Comparison of ENCODE assay signal across 15 mouse cellular contexts in genomic region chr7:132830955-132831354, GRCm38 (mm10).
"Had no signal": no experiment of that assay in that cellular context is flagged by ENCODE, and none has a peak within 500 bp of the region (broad histone marks: within the 10 kb centered on the region; RNA-seq: fewer than 3 reads in every experiment).

No protein-coding gene starts in this region.

- DNase-seq: retina, postnatal 1 day; right cerebral cortex, adult 18-20 months; right cerebral cortex, postnatal 14 days; right cerebral cortex, postnatal 25 days; right cerebral cortex, postnatal 4 days; spleen, adult 18-20 months; thymus, adult 18-20 months; thymus, adult 2 months; thymus, postnatal 14 days; thymus, postnatal 25 days; thymus, postnatal 36 days; thymus, postnatal 4 days had no signal

- H3K9me3 ChIP-seq: neural tube, embryonic 15.5 days; stomach, embryonic 15.5 days had no signal

- H3K27ac ChIP-seq: neural tube, embryonic 15.5 days; stomach, embryonic 15.5 days; stomach, postnatal 0 days had no signal

- H3K27me3 ChIP-seq: neural tube, embryonic 15.5 days; stomach, embryonic 15.5 days had no signal

- H3K4me1 ChIP-seq: stomach, embryonic 15.5 days had no signal

- H3K9ac ChIP-seq: neural tube, embryonic 15.5 days; stomach, embryonic 15.5 days had no signal

- H3K4me2 ChIP-seq: neural tube, embryonic 15.5 days; stomach, embryonic 15.5 days had no signal

- H3K4me3 ChIP-seq: neural tube, embryonic 15.5 days; stomach, embryonic 15.5 days had no signal
